Mouse (Mus musculus) neutrophil, adult 59 days (primary cell): ENCODE measurements around the gene Nf1. TPM values are rescaled to one million over a fixed set of nuclear protein-coding genes. Genes with fewer than 3 reads are reported as not detected.

Experiments used
- total RNA-seq, 2 experiments: library from RNA; stranded (reverse); gene quantifications; 1 replicate in 1 of 2; 2 replicates in 1 of 2; pipeline ENCODE4 v1.2.4; 2023

Nf1 gene
- total RNA-seq: 10 to 100 TPM; 28.5 to 29.1 TPM

DNA sequence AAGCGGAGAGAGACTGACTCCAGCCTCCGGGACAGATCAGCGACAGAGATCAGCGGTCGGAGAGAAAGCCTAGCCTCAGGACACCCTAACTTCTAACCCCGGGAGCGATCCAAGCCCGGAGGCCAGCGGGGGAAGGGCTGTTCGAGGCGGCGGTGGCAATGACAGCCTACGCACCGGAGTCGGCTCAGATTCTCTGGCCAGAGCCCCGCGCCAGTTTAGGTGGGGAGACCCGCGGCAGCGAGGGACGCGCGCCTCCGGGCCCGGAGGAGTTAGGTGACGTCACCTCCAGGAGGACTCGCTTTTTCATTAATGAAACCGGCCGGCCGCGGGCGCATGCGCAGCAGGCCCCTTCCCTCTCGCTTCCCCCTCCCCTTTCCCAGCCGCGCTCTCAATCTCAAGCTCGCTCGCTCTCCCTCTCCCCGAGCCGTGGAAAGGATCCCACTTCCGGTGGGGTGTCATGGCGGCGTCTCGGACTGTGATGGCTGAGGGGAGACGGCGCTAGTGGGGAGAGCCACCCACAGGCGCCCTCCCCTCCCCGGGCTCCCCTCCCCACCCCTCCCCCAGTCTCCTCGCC, at the start of gene Nf1:
TSS of gene Nf1 (plus strand) at position 460 of the 574 bp plus-strand sequence.

DNA sequence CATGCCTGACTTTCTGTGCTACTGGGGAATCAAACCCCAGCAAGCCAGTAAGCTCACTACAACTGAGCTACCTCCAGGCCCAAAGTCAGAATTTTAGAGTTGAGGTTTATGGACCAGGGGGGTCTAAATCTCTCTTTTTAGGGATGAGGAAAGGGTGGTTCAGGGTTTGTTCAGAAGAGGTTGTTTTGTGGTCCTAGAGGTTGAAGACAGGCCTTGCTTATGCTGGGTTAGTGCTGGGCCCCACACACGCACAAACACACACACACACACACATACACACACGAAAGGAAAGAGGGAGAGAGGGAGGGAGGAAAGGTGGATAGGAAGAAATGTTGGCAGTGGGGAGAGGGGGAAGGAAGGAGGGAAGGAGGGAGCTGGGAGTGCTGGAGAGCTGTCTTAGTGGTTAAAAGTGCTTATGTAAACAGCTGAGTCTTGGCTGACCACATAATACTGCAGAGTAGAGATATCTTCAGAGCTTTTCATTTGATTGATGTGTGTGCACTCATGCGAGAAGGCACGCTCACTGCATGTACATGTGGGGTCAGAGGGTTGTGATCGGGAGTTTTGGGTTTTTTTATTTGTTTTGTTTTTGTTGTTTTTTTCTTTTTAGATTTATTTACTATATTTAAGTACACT, 42.5 kb upstream of the Nf1 start, which contains the start of gene Gm9964:
TSS of gene Gm9964 (minus strand) at position 51 of the 636 bp plus-strand sequence.

GRCm38 (mm10) chr11:79503845-79504244, 164.4 kb downstream of the Nf1 start, which contains the start of gene Omg:
Gene Omg (minus strand): TSS chr11:79504084.

DNA sequence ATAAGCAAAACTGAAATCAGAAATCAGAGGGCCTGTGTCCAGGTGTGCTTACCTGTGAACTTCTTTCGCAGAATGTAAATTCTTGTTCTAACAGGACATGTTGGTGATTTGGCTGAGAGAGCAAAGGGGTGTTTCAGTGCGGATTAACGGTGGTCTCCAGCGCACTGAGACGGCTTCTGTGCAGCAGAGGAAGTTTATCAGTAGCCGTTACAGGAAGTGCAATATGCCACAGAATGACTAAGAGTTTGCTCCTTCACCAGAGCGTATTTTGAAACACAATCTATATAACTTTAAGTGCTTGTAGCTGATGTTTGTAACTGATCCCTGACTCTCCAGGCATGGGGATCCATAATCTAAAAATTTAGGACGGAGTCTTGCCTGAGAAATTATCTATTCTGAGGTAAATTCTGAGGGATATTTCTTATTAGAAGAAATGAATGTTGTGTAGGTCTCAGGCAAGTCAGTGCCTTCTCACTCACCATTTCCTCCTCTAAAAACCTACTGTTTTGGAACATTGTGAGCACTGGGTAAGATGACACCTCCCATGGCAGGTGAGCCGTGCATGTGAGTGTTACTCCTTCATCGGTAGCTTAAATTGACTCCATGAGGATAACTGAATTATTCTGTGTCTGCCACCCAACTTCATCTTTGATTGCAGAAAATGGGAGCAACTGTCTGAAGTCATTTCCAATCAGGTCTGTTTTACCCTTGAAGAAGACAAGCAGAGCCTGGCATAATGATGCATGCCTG, 184.2 kb downstream of the Nf1 start, which contains the start of gene Evi2b:
TSS of gene Evi2b (minus strand) at position 203 of the 750 bp plus-strand sequence.

DNA sequence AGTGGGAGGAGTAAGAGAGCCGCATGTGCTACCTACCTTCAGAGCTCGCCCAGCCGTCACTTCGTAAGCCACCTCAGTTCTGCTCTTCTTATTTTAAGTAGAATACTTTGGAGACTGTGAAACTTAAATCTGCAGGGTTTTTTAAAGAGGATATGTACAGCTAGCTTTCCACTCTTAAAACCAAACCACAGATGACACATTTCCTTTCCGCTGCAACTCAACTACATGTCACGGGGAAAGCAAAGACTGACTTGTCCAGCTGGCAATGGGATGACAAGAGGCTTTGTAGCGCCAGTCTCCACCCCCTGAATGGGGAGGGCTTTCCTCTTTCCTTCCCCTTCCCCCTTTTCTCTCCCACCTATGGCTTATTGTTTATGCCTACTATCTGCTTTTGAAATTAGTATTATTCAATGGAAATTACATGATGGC, 190.9 kb downstream of the Nf1 start, which contains the start of the genes Evi2 and Evi2a:
TSS of gene Evi2 (minus strand) at position 257 of the 429 bp plus-strand sequence.
TSS of gene Evi2a (minus strand) at position 277 of the 429 bp plus-strand sequence.

DNA sequence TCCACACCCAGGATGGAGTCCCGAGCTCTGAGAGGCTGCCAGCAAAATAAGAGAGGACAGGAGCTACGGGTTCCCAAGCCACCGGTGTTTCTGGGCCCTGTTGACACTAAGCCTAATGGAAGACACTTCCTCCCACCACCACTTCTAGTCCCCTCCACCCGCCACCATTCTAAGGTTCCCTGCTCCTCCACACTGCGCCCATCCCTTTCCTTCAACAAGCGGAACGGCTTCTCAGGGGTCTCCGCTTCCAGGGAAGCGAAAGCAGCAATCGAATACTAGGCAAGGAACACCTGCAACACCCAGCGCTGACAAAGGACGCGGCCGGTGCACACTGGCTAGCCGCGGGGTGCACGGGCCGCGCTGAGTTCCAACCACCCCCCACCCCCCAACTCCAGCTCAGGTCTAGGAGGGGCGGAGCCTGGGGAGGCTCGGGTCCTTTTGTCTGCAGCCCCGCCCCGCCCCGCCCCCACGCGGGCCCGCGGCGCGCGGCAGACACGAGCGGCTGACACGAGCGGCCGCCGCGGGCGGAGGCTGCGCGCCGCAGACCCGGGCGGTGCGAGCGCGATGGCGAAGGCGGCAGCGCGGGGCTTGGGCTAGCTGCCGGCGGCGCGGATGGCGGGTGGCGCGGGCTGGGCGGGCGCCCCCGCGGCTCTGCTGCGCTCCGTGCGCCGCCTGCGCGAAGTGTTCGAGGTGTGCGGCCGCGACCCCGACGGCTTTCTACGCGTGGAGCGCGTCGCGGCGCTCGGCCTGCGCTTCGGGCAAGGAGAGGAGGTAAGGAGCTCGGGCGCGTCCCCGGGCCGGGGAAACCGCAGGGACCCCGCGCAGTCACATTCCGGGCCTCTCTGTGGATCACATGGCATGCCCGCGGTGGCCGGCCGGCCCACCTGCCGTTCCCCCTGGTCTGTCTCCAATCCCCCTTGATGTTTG, 251.4 kb downstream of the Nf1 start, which contains the start of gene Rab11fip4:
TSS of gene Rab11fip4 (plus strand) at position 549 of the 927 bp plus-strand sequence.

Other genes starting within 250 kb of the Nf1 start
- gene Ksr1, start 193.3 kb upstream of the Nf1 start, total RNA-seq: 10 to 100 TPM; 28.6 to 28.9 TPM
- 100 to 1,000 TPM; 196 to 212 TPM for gene Wsb1, start 85.0 kb upstream of the Nf1 start, total RNA-seq
- gene Gm9964, start 42.8 kb upstream of the Nf1 start, total RNA-seq: 1 to 10 TPM; 1.7 TPM
- gene Omg, start 164.4 kb downstream of the Nf1 start, total RNA-seq: 1 to 10 TPM in 1 of 2 experiments, under 1 TPM in 1; 0.56 to 1.3 TPM
- gene Evi2b, start 184.1 kb downstream of the Nf1 start, total RNA-seq: 100 to 1,000 TPM; 459 to 463 TPM
- 10 to 100 TPM; 22.7 to 25.1 TPM for gene Evi2, start 190.9 kb downstream of the Nf1 start, total RNA-seq
- gene Evi2a, start 190.9 kb downstream of the Nf1 start, total RNA-seq: 100 to 1,000 TPM; 114 to 144 TPM